Mouse (Mus musculus) frontal cortex, postnatal 36 days (tissue): ENCODE measurements around the gene Zp1.

Experiments
- DNase-seq, 2 experiments: peaks; one replicate each; pipeline ENCODE4 v3.0.0; 2022; ENCODE audit warnings: low spot score in 2 of 2

Gene Zp1

DNA sequence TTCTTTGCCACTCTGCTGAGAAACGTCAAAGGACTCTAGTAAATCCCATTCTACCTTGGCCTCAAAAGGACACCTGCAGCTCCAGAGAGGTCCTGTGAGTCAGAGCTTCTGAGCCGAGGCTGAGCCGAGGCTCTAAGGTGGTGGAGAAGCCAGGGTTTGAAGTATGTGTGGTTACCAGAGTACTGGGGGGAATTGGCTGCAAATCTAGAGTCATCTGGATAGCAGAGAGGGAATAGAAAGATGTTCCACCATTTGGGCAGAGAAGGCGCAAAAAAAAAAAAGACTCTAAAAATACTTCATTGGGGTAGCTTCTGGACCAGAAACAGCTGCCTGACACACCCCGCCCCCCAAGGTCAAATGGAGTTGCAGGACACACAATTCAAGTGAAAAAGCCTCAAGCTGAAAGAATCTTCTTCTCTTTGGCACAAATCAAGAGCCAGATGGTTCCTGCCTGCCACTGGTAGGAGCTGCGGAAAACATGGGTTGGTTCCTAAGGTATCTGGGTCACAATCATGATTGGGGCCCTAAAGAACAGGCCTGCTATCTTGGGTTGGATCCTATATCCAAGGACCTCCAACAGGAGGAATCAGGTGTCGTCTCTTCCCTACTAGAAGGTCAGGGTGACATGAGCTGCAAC is 42.1 kb downstream of the Zp1 start:
- peak in 1 of 2 experiments; percentile 48 for DNase-seq

DNA sequence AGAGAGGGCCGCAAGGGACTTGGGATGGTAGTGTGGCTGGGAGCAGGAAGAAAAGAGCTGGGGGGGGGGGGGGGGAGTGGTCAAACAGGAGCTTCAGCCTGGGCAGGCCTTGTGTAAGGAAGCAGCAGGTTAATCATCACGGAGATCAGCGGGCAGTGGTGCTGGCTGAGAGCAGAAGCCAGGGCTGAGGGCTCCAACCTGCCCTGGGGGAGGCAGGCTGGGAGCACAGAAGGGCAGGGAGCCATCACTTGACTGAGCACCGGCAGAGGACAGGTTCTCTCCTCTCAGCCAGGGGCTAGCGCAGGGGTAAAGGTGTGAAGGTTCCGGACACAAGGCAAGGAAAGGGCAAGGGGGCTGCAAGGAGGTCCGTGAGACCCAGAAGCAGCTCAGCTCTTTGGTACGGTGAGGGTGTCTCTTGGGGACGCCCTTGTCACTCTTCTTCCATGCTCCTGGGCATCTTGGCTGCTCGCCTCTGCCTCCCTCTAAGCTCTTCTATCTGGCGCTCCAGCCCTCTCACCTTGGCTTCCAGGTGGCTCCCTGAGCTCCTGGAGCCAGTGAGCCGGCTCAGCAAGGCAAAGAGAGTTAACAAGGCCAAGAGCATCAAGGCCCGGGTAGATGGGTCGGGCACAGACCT is 49.0 kb downstream of the Zp1 start:
- no peak for DNase-seq

DNA sequence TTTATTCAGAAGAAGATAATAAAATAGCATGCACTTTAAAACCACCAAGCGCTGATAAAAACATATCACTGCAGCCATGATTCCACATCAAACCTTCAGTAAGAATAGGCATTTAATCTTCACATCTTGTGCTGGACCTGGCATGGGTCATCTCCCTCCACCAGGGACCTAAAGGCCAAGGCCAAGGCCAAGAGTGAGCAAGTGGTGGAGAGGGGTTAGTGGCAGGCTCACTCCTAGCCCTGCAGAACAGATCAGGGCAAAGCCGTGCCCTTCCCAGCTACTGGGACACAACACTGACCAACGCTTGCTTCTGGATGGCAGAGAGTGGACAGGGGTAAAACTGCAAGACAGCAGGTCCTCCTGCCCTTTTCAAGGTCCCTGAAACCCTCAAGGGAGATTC is 49.8 kb downstream of the Zp1 start:
- no peak for DNase-seq

DNA sequence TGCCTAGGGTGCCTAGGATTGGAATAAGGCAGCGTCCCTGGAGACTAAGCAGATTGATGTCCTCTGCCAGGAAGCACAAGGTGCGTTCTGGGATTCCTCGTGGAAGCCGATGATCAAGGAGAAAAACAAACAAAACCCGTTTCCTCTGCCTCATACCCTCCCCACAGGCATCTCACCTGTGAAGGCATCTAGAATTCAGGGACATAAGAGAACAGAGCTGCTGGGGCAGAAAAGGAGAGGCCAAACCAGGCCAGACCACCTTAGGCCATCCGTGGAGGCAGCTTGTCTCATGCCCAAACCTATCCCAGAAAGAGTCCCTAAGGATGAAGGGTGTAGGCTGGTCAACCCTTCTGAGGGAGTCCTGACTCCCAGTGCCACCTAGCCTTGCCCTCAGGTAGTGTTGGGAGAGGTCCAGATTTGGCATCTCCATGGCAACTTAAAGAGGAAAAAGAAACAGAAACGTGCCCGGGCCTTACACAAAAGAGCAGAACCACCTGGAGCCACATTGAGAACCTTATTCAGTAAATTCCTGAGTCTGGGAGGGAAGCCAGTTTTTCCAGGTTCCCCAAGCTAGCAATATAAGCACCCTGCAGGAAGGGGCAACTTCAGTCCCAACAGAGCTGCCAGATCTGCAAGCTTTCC is 50.4 kb downstream of the Zp1 start, which contains the start of gene Tmem132a:
Gene Tmem132a, minus strand, starts transcription at position 55 of the 642 bp plus-strand sequence.
- DNase-seq = no peak

DNA sequence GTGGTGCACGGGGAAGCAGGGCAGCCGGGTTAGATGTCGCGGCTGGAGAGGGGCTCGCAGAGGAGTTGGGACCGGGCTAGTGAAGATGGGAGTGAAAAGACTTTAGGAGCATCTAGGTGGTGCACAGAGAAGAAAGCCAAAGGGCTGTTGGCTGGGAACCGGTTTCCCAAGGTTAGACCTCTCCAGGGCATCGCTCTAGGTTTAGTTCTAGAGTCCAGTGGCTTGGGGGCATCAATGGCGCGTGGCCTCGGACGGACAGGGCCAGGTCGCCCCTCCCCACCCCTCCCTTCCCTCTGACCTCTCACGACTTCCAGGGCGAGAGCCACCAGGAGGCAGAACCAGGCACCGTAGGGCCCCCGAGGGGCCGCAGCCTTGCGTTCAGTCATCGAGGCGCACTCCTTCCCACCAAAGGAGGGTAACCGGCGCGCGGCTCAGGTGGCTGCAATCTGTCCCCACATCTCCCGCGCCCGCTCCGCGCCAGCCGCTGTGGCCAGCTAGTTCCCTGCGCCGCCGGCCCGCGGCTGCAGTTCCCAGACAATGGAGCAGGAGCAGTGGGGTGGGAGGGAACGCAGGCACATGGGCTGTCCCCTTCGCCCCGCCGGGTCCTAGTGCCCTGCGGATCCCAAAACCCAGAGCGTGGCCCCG is 51.1 kb downstream of the Zp1 start:
- DNase-seq = peak; percentile 89 to 91

DNA sequence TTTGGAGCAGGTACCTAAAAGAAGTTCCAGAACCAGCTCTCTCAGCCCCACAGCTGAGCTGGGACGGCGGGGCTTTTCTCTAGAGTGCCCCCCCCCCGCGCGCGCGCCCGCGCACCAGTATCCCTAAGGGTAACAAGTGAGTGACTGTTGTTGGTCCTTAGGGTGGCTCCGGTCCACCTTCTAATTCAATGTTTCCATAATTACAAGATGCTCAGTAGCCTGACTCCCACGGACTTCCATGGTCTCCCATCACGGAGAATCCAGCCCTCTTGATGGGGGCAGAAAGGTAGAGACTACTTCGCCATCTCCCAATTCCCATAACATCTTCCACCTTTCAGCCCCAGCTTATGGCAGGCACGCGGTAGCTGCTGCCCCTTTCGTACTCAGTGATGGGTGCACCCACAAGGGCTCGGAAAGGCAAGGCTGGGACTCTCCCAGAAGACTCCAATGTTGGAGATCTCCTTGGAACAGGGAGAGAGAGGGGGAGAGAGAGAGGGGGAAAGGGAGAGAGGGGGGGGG is 51.8 kb downstream of the Zp1 start:
- DNase-seq = peak; percentile 35 to 39

DNA sequence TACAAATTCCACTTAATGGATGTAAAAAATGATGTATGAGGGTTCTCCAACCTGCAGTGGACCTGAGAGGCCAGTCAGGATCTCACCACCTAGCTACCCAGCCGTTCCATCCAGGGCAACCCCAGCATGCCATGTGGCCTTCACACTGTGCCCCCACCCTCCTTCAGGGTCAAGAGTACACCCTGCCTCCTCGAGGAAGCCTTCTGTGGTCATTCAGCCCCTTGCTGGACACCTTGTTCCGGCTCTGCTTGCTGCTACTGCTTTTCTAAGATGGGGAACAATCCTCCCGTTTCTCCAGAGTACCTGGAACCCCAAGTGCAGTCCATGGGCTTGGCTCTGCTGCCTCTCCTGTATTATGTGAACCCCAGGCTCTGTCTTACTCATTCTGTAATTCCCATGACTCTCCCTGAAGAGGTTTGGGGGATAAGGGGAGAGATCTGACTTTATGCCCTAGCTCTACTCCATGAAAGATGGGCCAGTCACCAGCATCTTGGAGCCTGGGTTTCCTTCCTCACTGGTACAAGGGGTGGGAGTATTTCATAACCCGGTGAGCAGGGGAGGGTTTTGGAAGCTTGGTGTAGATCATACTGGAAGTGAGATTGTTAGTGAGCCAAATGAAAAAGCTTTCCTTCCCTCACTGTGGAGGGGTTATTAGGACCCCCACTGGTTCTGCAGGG is 52.3 kb downstream of the Zp1 start:
- DNase-seq = peak; percentile 20 to 38

DNA sequence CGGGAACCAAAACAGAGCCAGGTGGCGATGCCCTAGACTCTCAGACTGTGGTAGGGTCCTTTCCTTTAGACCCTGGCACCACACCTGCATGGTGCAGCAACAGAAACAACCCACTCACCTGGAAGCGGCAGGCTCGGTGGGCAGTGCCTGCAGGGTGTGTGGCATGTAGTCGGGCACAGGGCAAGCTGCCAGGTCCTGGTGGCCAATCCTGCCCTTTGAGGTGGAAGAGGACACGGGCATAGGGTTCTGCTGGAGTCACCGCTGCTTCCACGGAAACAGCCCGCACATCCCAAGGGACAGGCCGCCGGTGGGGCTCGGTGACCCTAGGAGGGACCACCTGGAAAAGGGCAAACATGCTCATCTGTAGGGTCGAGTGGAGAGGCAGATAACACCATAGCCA is 54.1 kb downstream of the Zp1 start:
- no peak for DNase-seq
